Mouse (Mus musculus): ENCODE measurements at regions not wholly inside any gene's neighbourhood (a gene's known extent, or its start where the extent isn't known, plus 50 kb on each side); places are given as distances from the start of the nearest gene placed in this dataset.

DNA sequence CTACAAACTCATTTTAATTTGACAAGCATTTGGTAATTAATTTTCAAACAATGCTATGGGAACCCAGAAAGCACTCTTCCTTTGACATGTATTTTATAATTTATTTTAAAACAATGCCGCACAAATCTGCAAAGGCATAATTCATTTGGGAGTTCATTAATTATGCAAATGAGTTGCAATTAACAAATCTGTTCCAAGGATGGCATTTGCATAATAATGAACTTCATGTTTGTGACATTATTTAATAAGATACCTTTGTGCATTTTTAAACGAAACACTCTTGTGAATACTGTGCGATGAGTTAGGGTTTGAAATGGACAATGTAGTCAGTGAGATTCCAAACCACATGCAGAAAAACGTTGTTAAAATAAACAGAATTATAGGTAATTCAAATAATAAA, 80.9 kb upstream of the Itga4 start:
- intact Hi-C loops (cut with DNase I): no loop called here
- no peak for DNase-seq

DNA sequence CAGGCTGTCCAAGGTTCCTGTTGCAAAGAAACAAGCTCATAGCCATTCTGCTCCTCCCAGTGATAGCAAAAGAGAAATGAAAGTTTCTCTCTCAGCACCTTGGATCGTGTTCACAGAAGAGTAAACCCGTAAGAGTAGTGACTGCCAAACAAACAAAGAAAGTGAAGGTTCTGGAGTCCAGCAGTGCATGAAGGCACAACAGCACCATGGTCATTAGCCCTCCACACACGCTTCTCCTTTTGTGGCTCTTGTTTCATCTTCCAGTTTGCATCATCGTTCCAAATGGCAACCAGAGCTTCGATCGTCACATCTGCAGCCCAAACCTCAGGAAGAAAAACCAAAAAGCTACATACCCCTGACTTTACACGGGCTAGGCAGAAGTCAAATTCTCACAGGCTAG, 74.4 kb upstream of the Itga4 start:
- intact Hi-C loops (cut with DNase I): no loop called here

DNA sequence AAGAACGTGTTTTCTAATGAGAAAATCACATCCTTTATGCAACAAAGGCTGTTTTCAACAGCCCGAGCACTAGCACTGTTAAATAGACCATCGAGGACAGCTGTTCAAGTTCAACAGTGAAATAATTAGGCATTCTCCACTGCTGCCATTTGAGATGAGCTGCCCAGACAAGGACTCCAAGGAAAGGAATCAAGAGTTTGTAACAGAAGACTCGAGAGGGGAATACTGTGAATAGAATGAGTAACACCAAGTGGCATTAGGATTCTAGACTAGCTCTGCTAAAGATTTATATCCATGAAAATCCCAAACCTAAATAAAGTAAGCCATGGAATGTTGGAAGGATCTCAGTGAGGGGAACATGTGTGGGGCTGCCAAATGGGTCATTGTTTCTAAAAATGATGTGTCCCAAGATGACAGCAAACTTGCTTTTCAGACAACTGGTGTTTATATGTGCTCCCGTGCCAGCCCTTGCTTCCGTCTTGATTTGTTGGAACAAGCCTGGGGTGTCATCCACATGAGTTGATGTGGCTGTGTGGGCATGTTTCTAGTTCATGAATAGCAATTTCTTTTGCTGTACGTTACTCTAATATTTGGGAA, 72.1 kb upstream of the Itga4 start:
- intact Hi-C loops (cut with DNase I): no loop called here
- peak; percentile 6 for DNase-seq

More for the DNA sequence above, 74.4 kb upstream of the Itga4 start:
- no peak for DNase-seq

DNA sequence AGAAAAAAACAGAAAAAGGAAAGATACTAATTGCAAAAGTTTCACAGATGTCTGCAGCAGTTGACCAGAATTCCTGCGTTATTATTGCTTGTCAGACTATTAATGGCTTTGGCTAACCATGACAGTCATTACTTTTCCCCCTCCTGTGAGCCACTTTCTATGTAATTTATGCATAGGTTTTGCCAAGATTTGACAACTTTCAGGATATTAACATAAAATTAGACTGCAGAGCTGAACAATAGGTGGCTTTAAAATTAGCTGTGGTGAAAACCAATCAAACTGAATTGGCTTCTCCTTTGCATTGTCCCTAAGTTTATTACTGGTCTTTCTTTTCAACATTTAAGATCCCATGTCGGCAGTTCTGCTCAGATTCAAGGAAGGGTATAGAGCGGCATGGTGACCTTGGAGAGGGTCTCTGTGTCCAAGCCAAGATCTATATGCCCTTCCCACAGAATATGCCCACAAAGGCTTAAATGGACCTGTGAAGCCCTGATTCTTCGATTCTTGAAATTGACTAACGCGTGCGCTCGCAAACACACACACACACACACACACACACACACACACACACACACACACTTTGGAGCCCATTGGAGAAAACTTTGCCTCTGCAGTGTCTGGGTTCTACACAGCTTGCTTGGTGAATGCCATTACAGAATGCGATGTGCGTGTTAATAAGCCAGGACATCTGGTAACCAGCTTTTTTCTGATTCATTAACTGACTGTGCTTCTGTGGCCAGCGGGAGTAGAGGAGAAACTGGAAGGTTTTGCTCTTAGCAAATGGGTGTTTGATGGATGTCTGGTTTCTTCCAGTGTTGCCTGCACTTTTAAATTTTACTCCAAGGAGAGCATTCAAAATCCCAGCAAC, 69.8 kb upstream of the Itga4 start:
- intact Hi-C loops (cut with DNase I): no loop called here
- DNase-seq: no peak

DNA sequence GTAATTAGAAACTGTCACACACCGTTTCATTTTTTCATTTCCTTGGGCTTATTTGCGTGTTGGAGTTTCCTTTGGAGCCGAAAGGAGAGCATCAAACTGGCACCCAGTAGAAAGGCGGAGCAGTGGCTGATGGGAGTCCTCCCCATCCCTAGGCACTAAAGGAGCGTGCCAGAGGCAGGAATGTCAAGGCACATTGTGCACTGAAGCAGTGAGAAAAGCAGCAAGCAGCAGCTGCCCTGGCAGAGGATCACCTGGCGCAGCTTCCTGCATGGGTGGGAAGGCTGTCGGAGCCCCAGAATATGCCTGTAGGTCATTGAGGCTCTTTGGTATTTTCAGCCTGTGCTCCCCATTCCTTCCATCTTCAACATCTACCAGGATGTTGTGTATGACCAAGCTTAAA, 68.3 kb upstream of the Itga4 start:
- peak; percentile 78 for DNase-seq
- intact Hi-C loops (cut with DNase I): no loop called here

DNA sequence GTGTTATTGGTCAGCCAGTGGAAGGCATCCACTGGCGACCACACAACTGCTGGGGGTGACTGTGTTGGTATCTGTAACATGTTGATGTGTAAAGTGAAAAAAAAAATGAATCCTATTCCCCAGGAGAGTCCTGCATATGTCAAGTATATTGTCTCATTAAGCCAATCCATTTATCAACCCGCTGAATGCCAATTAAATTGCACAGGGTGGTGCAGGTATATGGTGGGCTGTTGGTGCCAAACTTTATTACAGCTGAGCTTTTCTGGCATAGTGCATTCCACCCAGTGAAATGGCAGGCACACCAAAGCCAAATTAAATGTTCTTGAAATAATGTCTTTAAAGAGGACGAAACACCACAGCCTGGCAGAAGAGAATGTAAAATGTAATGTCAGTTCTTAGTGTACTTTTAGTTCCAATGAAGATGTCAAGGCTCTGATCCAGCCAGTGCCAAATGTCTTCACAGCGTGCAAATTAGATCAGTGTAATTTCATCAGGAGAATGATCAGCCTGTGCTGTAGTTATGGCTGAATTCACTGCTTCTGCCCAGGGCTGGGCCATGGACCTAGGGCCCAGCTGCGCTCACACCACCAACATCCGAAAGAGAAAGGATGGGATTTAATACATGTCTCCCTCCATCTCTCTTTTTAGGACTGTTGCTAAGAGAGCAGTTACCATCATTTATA, 66.6 kb upstream of the Itga4 start:
- DNase-seq: peak; percentile 47
- intact Hi-C loops (cut with DNase I): no loop called here

DNA sequence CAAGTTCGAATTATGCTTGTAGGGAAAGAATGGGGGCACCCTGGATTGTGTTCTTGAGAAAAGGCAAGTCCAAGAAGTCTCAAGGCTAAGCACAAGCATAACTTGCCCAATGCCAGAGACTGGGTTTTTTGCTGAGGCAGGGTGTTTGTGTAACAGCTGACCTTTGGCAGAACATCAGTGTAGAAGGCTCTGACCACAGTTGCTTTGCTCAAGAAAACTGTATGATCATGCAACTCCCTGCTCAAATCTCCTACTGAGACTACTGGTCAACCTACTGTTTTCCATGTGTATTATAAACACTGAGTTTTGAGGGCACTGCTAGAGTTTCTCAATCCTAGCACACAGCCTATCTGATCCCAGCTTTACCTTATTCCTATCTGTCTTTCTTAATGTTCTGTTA, 61.4 kb upstream of the Itga4 start:
- intact Hi-C loops (cut with DNase I): no loop called here
- DNase-seq: no peak

DNA sequence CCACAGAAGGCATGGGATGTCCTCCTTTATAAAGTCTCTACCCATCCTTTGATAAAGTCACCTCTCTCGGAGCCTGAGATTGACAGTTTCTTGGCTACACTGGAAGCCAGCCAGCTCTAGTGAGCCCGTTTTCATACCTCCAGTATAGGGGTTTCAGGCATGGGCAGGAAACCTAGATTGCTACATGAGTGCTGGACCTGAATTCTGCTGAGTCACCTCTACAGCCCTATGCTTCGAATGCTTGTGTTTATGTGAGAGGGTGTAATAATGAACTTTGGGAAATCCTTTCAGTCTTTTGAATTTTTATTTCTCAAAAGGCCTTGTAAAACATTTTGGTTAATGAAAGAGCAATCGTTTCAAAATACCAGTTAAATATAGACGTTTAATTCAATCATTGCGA, 53.5 kb upstream of the Itga4 start:
- intact Hi-C loops (cut with DNase I): no loop called here
- no peak for DNase-seq

Measured in left cerebral cortex, postnatal 4 days (tissue).